Mouse (Mus musculus) urinary bladder, postnatal 25 days (tissue): Measurements from ENCODE around the gene Gm14698.
"Not testable (repeated sequence)": the region's sequence is repeated elsewhere in the genome, so short reads cannot be mapped to it uniquely, and the experiment has no call there.

Source experiments
- DNase-seq: peaks from one replicate; pipeline ENCODE4 v3.0.0; 2022; ENCODE audit warnings: low spot score

The Gm14698 gene

DNA sequence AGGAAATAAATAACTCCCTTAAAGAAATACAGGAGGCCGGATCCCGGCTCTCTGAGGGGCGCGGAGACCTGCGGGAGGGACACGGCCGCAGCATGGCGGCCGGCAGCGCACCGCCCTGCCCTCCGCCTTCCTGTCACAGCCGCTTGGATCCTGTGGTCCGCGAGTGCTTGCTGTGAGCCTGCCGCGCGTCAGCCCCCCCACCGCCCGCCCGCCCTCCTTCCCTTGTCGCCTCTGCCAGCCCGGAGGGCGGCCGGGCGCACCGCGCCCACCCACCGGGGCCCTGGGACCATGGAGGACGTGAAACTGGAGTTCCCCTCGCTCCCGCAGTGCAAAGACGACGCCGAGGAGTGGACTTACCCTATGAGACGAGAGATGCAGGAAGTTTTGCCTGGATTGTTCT, at the start of gene Gm14698:
Gene Gm14698, plus strand, starts transcription at position 35 of the 400 bp plus-strand sequence.
- DNase-seq = not testable (repeated sequence)

DNA sequence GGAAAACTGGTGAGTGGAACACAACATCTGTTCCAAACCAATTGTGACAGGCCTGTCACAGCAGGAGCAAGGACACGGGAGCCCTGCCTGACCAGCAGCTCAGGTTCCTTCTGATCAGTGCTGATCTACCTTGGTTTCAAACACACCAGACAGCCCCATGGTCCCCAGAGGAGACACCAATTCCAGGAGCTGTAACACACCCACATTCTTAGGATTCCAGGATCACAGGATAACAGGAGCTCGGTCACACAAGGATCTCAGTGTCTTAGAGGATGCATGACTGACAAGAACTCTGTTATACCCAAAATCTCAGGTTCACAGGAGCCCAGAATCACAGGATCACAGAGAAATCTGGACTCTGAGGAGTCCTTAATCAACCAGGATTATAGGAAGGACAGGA, 444 bp upstream of the Gm14698 start:
- DNase-seq = not testable (repeated sequence)

- no peak for DNase-seq
Measured at GRCm38 (mm10) chrX:68839548-68840444, 18.9 kb downstream of the Gm14698 start.

GRCm38 (mm10) chrX:68865145-68865544, 44.3 kb downstream of the Gm14698 start:
- no peak for DNase-seq
